Mouse (Mus musculus) neural tube, embryonic 14.5 days (tissue): ENCODE results near the gene Sept5. TPM values are rescaled to one million over a fixed set of nuclear protein-coding genes. Genes with fewer than 3 reads are reported as not detected.
A peak's percentile ranks its signal among the peaks of the same experiment; 100 is the strongest.

ENCODE experiments used
- ATAC-seq: fragments of 200-750 bp; cut with Nextera tagmentation; 2 replicates; pipeline ENCODE4 v1.8.0; 2017; ENCODE audit warnings: low read depth, mild to moderate bottlenecking, moderate TSS enrichment, moderate library complexity
- H3K27ac ChIP-seq: fragments of 300-500 bp; sonication (generic); 2 replicates; pipeline ENCODE4 v1.5.1; 2014; ENCODE audit warnings: low read depth, mild to moderate bottlenecking, control low read depth, low read length, moderate library complexity, mixed read lengths
- H3K27me3 ChIP-seq: fragments of 300-500 bp; sonication (generic); 2 replicates; pipeline ENCODE4 v1.6.1; 2014; ENCODE audit warnings: low read length; ENCODE audit not compliant: control insufficient read depth, insufficient read depth
- H3K36me3 ChIP-seq: fragments of 300-500 bp; sonication (generic); 2 replicates; pipeline ENCODE4 v1.6.1; 2014; ENCODE audit warnings: low read length, mixed read lengths; ENCODE audit not compliant: control insufficient read depth, insufficient read depth
- H3K4me1 ChIP-seq: fragments of 300-500 bp; sonication (generic); 2 replicates; pipeline ENCODE4 v1.6.1; 2014; ENCODE audit warnings: low read length; ENCODE audit not compliant: control insufficient read depth, insufficient read depth
- H3K4me2 ChIP-seq: fragments of 300-500 bp; sonication (generic); 2 replicates; pipeline ENCODE4 v1.6.1; 2014; ENCODE audit warnings: mild to moderate bottlenecking, low read depth, low read length, control low read depth
- H3K4me3 ChIP-seq: fragments of 300-500 bp; sonication (generic); 2 replicates; pipeline ENCODE4 v1.5.1; 2014; ENCODE audit warnings: low read depth, low read length, control low read depth, mixed read lengths
- H3K9ac ChIP-seq: fragments of 300-500 bp; sonication (generic); replicated peaks from 2 replicates; pipeline ENCODE4 v1.6.1; 2014; ENCODE audit warnings: low read depth, mild to moderate bottlenecking, control low read depth, low read length, mixed read lengths
- H3K9me3 ChIP-seq: fragments of 300-500 bp; sonication (generic); 2 replicates; pipeline ENCODE4 v1.6.1; 2016; ENCODE audit warnings: low read length; ENCODE audit not compliant: control insufficient read depth
- WGBS: fragments of 180-500 bp; shearing (Covaris S2); extraction: QIAGEN DNeasy Blood & Tissue Kit; methylation state at CpG from one replicate; pipeline ENCODE4 v1.1.7; 2014; 5-methylcytosine and 5-hydroxymethylcytosine counted together
- polyA plus RNA-seq: library from polyadenylated mRNA; unstranded; fragments of >200 nt; fragmentation: Nextera tagmentation; extraction: Ambion mirVana; gene quantifications from 2 replicates; pipeline ENCODE4 v1.2.1, GENCODE M21; 2014

Gene Sept5
- polyA plus RNA-seq, 1 experiment from 2014 or later = 179 TPM

- Histone ChIP-seq H3K4me2 (peak within 1 kb of the TSS; percentile 26; the same call in 1 of the 2 replicates), H3K36me3 (no peaks in the 10 kb centered on the region), H3K4me3 (peak within 1 kb of the TSS; percentile 10), H3K9ac (no peak within 1 kb of the TSS), H3K27ac (no peak within 1 kb of the TSS), H3K27me3 (peaks cover 78% of the 10 kb centered on the region), H3K4me1 (peaks cover 16% of the 10 kb centered on the region), H3K9me3 (no peaks in the 10 kb centered on the region)
- 2% methylated on average over 48 of the region's 48 CpGs for WGBS
- no peak for ATAC-seq
These were observed 39.7 kb downstream of the Sept5 start, which contains the start of gene Tbx1 for GRCm38 (mm10) chr16:18589804-18590790. TSS of gene Tbx1 (minus strand) at chr16:18590671.

- peaks cover 87% of the 10 kb centered on the region for H3K27me3 ChIP-seq
- no peak overlapping the region for H3K4me2 ChIP-seq
- no peak overlapping the region for H3K4me3 ChIP-seq
- 9% methylated on average over 9 of the region's 9 CpGs for WGBS
- H3K9ac ChIP-seq = no peak overlapping the region
- H3K4me1 ChIP-seq = peaks cover 16% of the 10 kb centered on the region
- no peak for ATAC-seq
- H3K9me3 ChIP-seq = no peaks in the 10 kb centered on the region
- no peaks in the 10 kb centered on the region for H3K36me3 ChIP-seq
- no peak overlapping the region for H3K27ac ChIP-seq
These were observed 40.6 kb downstream of the Sept5 start for GRCm38 (mm10) chr16:18589080-18589621.

GRCm38 (mm10) chr16:18588738-18589055, 41.1 kb downstream of the Sept5 start:
- no peak for ATAC-seq
- 4% methylated on average over 29 of the region's 31 CpGs for WGBS

DNA sequence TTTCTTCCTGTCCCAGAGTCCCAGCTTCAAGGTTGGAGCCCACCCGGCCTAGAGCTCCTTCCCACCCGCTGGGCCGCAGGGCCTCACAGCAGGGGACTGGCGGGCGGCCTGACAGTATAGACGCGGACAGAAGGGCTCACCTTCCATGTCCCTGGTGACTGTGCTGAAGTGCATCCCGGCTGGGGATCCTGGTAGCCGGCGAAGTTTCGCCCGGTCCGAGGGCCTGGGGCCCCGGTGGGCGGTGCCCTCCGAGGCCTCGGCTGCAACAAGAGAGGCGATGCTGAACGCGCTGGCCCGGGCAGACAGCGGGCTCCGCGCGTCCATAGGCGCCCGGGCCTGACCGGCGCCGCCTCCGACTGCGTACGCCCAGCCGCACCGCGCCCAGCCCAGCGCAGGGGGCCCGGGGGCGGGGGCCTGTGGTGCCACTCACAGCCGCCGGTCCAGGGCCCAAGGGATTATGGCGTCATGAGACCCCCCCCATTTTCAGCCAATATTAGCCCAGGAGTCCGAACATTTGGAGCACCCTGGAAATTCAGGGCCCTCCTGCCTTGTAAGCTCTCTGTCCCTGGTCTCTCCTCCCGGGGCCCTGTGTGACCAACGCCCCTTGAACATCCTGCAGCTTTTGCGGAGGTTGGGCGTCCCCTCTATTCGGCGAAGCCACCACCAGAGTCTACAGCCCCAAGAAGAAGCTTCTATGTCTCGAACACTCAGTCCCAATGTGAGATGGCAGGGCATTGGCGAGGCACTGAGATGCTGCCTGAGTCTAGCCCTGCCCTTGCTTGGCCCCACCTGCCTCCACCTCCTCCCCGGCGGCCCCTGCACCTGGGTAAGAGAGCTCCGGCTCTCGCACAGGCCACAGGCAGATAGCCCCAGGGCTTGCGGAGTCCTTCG, 41.7 kb downstream of the Sept5 start:
- H3K4me3 ChIP-seq = peak overlapping the region; percentile 10; the same call in 1 of the 2 replicates
- H3K9ac ChIP-seq = no peak overlapping the region
- peaks cover 16% of the 10 kb centered on the region for H3K4me1 ChIP-seq
- 0 out of 2 replicates have a peak, but pooled peaks have one; percentile 7 for ATAC-seq
- 1% methylated on average over 52 of the region's 57 CpGs for WGBS
- H3K36me3 ChIP-seq = no peaks in the 10 kb centered on the region
- H3K4me2 ChIP-seq = peak overlapping the region; percentile 11; the same call in 1 of the 2 replicates
- H3K9me3 ChIP-seq = no peaks in the 10 kb centered on the region
- no peak overlapping the region for H3K27ac ChIP-seq
- peaks cover 88% of the 10 kb centered on the region for H3K27me3 ChIP-seq

More at GRCm38 (mm10) chr16:18588738-18589055, 41.1 kb downstream of the Sept5 start:
- no peaks in the 10 kb centered on the region for H3K36me3 ChIP-seq
- no peaks in the 10 kb centered on the region for H3K9me3 ChIP-seq
- H3K27ac ChIP-seq = no peak overlapping the region
- H3K4me2 ChIP-seq = no peak overlapping the region
- H3K9ac ChIP-seq = no peak overlapping the region
- peaks cover 87% of the 10 kb centered on the region for H3K27me3 ChIP-seq
- no peak overlapping the region for H3K4me3 ChIP-seq
- peaks cover 16% of the 10 kb centered on the region for H3K4me1 ChIP-seq

- Histone ChIP-seq H3K4me3 (peak overlapping the region; percentile 32), H3K9ac (0 out of 2 replicates have a peak overlapping the region, but pooled peaks have one; percentile 37), H3K4me1 (peaks cover 19% of the 10 kb centered on the region), H3K4me2 (peak overlapping the region; percentile 45), H3K27me3 (peaks cover 91% of the 10 kb centered on the region), H3K27ac (no peak overlapping the region), H3K36me3 (no peaks in the 10 kb centered on the region), H3K9me3 (no peaks in the 10 kb centered on the region)
- no peak for ATAC-seq
- WGBS = under 1% methylated on average over 21 of the region's 62 CpGs
These were observed 42.7 kb downstream of the Sept5 start for GRCm38 (mm10) chr16:18586906-18587546.

- Histone ChIP-seq H3K9me3 (no peaks in the 10 kb centered on the region), H3K4me1 (peaks cover 19% of the 10 kb centered on the region), H3K27ac (no peak overlapping the region), H3K4me3 (peak overlapping the region; percentile 32), H3K36me3 (no peaks in the 10 kb centered on the region), H3K9ac (peak overlapping the region; percentile 37), H3K27me3 (peaks cover 91% of the 10 kb centered on the region), H3K4me2 (peak overlapping the region; percentile 45)
- no peak for ATAC-seq
- under 1% methylated on average over 80 of the region's 83 CpGs for WGBS
These were observed 43.5 kb downstream of the Sept5 start for GRCm38 (mm10) chr16:18586076-18586905.

GRCm38 (mm10) chr16:18585676-18586075, 44.1 kb downstream of the Sept5 start:
- ATAC-seq = no peak
- Histone ChIP-seq H3K9me3 (no peaks in the 10 kb centered on the region), H3K4me3 (0 out of 2 replicates have a peak overlapping the region, but pooled peaks have one; percentile 32), H3K4me2 (peak overlapping the region; percentile 45; the same call in 1 of the 2 replicates), H3K4me1 (peaks cover 19% of the 10 kb centered on the region), H3K36me3 (no peaks in the 10 kb centered on the region), H3K27ac (no peak overlapping the region), H3K9ac (no peak overlapping the region; the same call in 1 of the 2 replicates), H3K27me3 (peaks cover 91% of the 10 kb centered on the region)
- 2% methylated on average over 10 of the region's 10 CpGs for WGBS
